Mouse (Mus musculus): Measurements from ENCODE around the gene Arhgdib. TPM values are rescaled to one million over a fixed set of nuclear protein-coding genes. Genes with fewer than 3 reads are reported as not detected.

Gene Arhgdib
- polyA plus RNA-seq (2012; ENCODE audit: insufficient read depth, insufficient read length, missing spikeins) = 1,210 and 1,280 TPM in 2 replicates

GRCm38 (mm10) chr6:136941051-136942021, at the start of gene Arhgdib:
Gene Arhgdib, minus strand, starts transcription at chr6:136941899.
- H3K27ac ChIP-seq (ENCODE audit: insufficient read depth, low read depth, low read length) = peak within 1 kb of the TSS; percentile 96
- peaks cover 28% of the 10 kb centered on the region for H3K4me1 ChIP-seq (ENCODE audit: control insufficient read depth, insufficient read depth, low read length)
- H3K4me3 ChIP-seq (ENCODE audit: insufficient read depth, low read length) = peak within 1 kb of the TSS; percentile 65
- TF ChIP-seq POLR2A (IDR thresholded peaks at IDR 0.05; ENCODE audit: borderline replicate concordance, low read depth, low read length) = no peak
- no peak for TF ChIP-seq CTCF (IDR thresholded peaks at IDR 0.05; ENCODE audit: low read depth, low read length)

GRCm38 (mm10) chr6:136990557-136990956, 48.9 kb upstream of the Arhgdib start:
- H3K4me3 ChIP-seq (ENCODE audit: insufficient read depth, low read length) = no peak overlapping the region
- TF ChIP-seq POLR2A (IDR thresholded peaks at IDR 0.05; ENCODE audit: borderline replicate concordance, low read depth, low read length) (no peak), CTCF (IDR thresholded peaks at IDR 0.05; ENCODE audit: low read depth, low read length) (no peak)
- H3K4me1 ChIP-seq (ENCODE audit: control insufficient read depth, insufficient read depth, low read length) = peaks cover 12% of the 10 kb centered on the region

GRCm38 (mm10) chr6:136989824-136990497, 48.3 kb upstream of the Arhgdib start:
- Histone ChIP-seq H3K4me1 (ENCODE audit: control insufficient read depth, insufficient read depth, low read length) (peaks cover 12% of the 10 kb centered on the region), H3K27ac (ENCODE audit: insufficient read depth, low read depth, low read length) (no peak overlapping the region), H3K4me3 (ENCODE audit: insufficient read depth, low read length) (no peak overlapping the region)
- TF ChIP-seq POLR2A (IDR thresholded peaks at IDR 0.05; ENCODE audit: borderline replicate concordance, low read depth, low read length) = no peak
- TF ChIP-seq CTCF (IDR thresholded peaks at IDR 0.05; ENCODE audit: low read depth, low read length) = no peak

More at GRCm38 (mm10) chr6:136990557-136990956, 48.9 kb upstream of the Arhgdib start:
- no peak overlapping the region for H3K27ac ChIP-seq (ENCODE audit: insufficient read depth, low read depth, low read length)

GRCm38 (mm10) chr6:136988536-136989060, 46.9 kb upstream of the Arhgdib start:
- TF ChIP-seq CTCF (IDR thresholded peaks at IDR 0.05; ENCODE audit: low read depth, low read length) (no peak), POLR2A (IDR thresholded peaks at IDR 0.05; ENCODE audit: borderline replicate concordance, low read depth, low read length) (no peak)
- peaks cover 12% of the 10 kb centered on the region for H3K4me1 ChIP-seq (ENCODE audit: control insufficient read depth, insufficient read depth, low read length)
- no peak overlapping the region for H3K4me3 ChIP-seq (ENCODE audit: insufficient read depth, low read length)
- H3K27ac ChIP-seq (ENCODE audit: insufficient read depth, low read depth, low read length) = peak overlapping the region; percentile 57

GRCm38 (mm10) chr6:136986718-136987117, 45.0 kb upstream of the Arhgdib start:
- Histone ChIP-seq H3K4me3 (ENCODE audit: insufficient read depth, low read length) (no peak overlapping the region), H3K27ac (ENCODE audit: insufficient read depth, low read depth, low read length) (no peak overlapping the region), H3K4me1 (ENCODE audit: control insufficient read depth, insufficient read depth, low read length) (peaks cover 15% of the 10 kb centered on the region)
- TF ChIP-seq POLR2A (IDR thresholded peaks at IDR 0.05; ENCODE audit: borderline replicate concordance, low read depth, low read length) (no peak), CTCF (IDR thresholded peaks at IDR 0.05; ENCODE audit: low read depth, low read length) (no peak)

- Histone ChIP-seq H3K4me1 (ENCODE audit: control insufficient read depth, insufficient read depth, low read length) (peaks cover 15% of the 10 kb centered on the region), H3K4me3 (ENCODE audit: insufficient read depth, low read length) (no peak overlapping the region), H3K27ac (ENCODE audit: insufficient read depth, low read depth, low read length) (no peak overlapping the region)
- no peak for TF ChIP-seq CTCF (IDR thresholded peaks at IDR 0.05; ENCODE audit: low read depth, low read length)
- no peak for TF ChIP-seq POLR2A (IDR thresholded peaks at IDR 0.05; ENCODE audit: borderline replicate concordance, low read depth, low read length)
Observed at GRCm38 (mm10) chr6:136986019-136986418, 44.3 kb upstream of the Arhgdib start.

GRCm38 (mm10) chr6:136983201-136983600, 41.5 kb upstream of the Arhgdib start:
- H3K4me3 ChIP-seq (ENCODE audit: insufficient read depth, low read length) = no peak overlapping the region
- H3K4me1 ChIP-seq (ENCODE audit: control insufficient read depth, insufficient read depth, low read length) = peaks cover 19% of the 10 kb centered on the region
- TF ChIP-seq CTCF (IDR thresholded peaks at IDR 0.05; ENCODE audit: low read depth, low read length) (no peak), POLR2A (IDR thresholded peaks at IDR 0.05; ENCODE audit: borderline replicate concordance, low read depth, low read length) (no peak)
- no peak overlapping the region for H3K27ac ChIP-seq (ENCODE audit: insufficient read depth, low read depth, low read length)

GRCm38 (mm10) chr6:136982581-136982980, 40.9 kb upstream of the Arhgdib start:
- TF ChIP-seq POLR2A (IDR thresholded peaks at IDR 0.05; ENCODE audit: borderline replicate concordance, low read depth, low read length) (no peak), CTCF (IDR thresholded peaks at IDR 0.05; ENCODE audit: low read depth, low read length) (no peak)
- Histone ChIP-seq H3K4me1 (ENCODE audit: control insufficient read depth, insufficient read depth, low read length) (peaks cover 14% of the 10 kb centered on the region), H3K4me3 (ENCODE audit: insufficient read depth, low read length) (no peak overlapping the region), H3K27ac (ENCODE audit: insufficient read depth, low read depth, low read length) (no peak overlapping the region)

GRCm38 (mm10) chr6:136980331-136980746, 38.6 kb upstream of the Arhgdib start:
- peak; percentile 67 for TF ChIP-seq CTCF (IDR thresholded peaks at IDR 0.05; ENCODE audit: low read depth, low read length)
- peak; percentile 38; the same call in 1 of the 2 replicates for TF ChIP-seq POLR2A (IDR thresholded peaks at IDR 0.05; ENCODE audit: borderline replicate concordance, low read depth, low read length)
- Histone ChIP-seq H3K4me1 (ENCODE audit: control insufficient read depth, insufficient read depth, low read length) (peaks cover 14% of the 10 kb centered on the region), H3K4me3 (ENCODE audit: insufficient read depth, low read length) (peak overlapping the region; percentile 45), H3K27ac (ENCODE audit: insufficient read depth, low read depth, low read length) (peak overlapping the region; percentile 77)

Measured in bone marrow macrophage, adult 2 months (primary cell).